Mouse (Mus musculus): ENCODE measurements at regions not wholly inside any gene's neighbourhood (a gene's known extent, or its start where the extent isn't known, plus 50 kb on each side); places are given as distances from the start of the nearest gene placed in this dataset.

GRCm38 (mm10) chr14:15061966-15062860 is 259.0 kb downstream of the Nek10 start:
- no peak for TF ChIP-seq POLR2A (IDR thresholded peaks at IDR 0.05; ENCODE audit: borderline replicate concordance, extremely low read depth, insufficient read depth, insufficient read length)
- ATAC-seq (ENCODE audit: low FRiP score, low read depth) = peak; percentile 82
- Histone ChIP-seq H3K27me3 (ENCODE audit: control insufficient read depth, insufficient read depth, low read length) (no peaks in the 10 kb centered on the region), H3K27ac (replicated peaks; ENCODE audit: low read depth, low read length) (no peak overlapping the region), H3K4me1 (ENCODE audit: control insufficient read depth, insufficient read depth, low read length) (peaks cover 8% of the 10 kb centered on the region; the same call in 1 of the 2 replicates), H3K36me3 (ENCODE audit: control insufficient read depth, insufficient read depth, low read length) (no peaks in the 10 kb centered on the region), H3K4me2 (replicated peaks; ENCODE audit: low read depth, low read length, severe bottlenecking) (no peak overlapping the region), H3K9me3 (ENCODE audit: control insufficient read depth, low read length) (no peaks in the 10 kb centered on the region), H3K4me3 (replicated peaks; ENCODE audit: low read length) (no peak overlapping the region), H3K9ac (ENCODE audit: low read depth, low read length, severe bottlenecking) (no peak overlapping the region)
- WGBS = 21% methylated on average over 5 of the region's 5 CpGs
- peak; percentile 33 for DNase-seq (ENCODE audit: low spot score)

GRCm38 (mm10) chr14:15062861-15063418 is 259.7 kb downstream of the Nek10 start:
- peaks cover 8% of the 10 kb centered on the region; the same call in 1 of the 2 replicates for H3K4me1 ChIP-seq (ENCODE audit: control insufficient read depth, insufficient read depth, low read length)
- H3K27me3 ChIP-seq (ENCODE audit: control insufficient read depth, insufficient read depth, low read length) = no peaks in the 10 kb centered on the region
- H3K9ac ChIP-seq (ENCODE audit: low read depth, low read length, severe bottlenecking) = no peak overlapping the region
- H3K9me3 ChIP-seq (ENCODE audit: control insufficient read depth, low read length) = no peaks in the 10 kb centered on the region
- H3K4me2 ChIP-seq (replicated peaks; ENCODE audit: low read depth, low read length, severe bottlenecking) = no peak overlapping the region
- H3K27ac ChIP-seq (replicated peaks; ENCODE audit: low read depth, low read length) = no peak overlapping the region
- no peak overlapping the region for H3K4me3 ChIP-seq (replicated peaks; ENCODE audit: low read length)
- WGBS = 18% methylated on average over 4 of the region's 4 CpGs
- DNase-seq (ENCODE audit: low spot score) (peak; percentile 31), ATAC-seq (ENCODE audit: low FRiP score, low read depth) (0 out of 2 replicates have a peak, but pooled peaks have one; percentile 28)
- TF ChIP-seq POLR2A (IDR thresholded peaks at IDR 0.05; ENCODE audit: borderline replicate concordance, extremely low read depth, insufficient read depth, insufficient read length) = no peak
- no peaks in the 10 kb centered on the region for H3K36me3 ChIP-seq (ENCODE audit: control insufficient read depth, insufficient read depth, low read length)

- no peaks in the 10 kb centered on the region for H3K27me3 ChIP-seq (ENCODE audit: control insufficient read depth, insufficient read depth, low read length)
- no peak overlapping the region for H3K4me3 ChIP-seq (replicated peaks; ENCODE audit: low read length)
- H3K9me3 ChIP-seq (ENCODE audit: control insufficient read depth, low read length) = no peaks in the 10 kb centered on the region
- no peak for TF ChIP-seq POLR2A (IDR thresholded peaks at IDR 0.05; ENCODE audit: borderline replicate concordance, extremely low read depth, insufficient read depth, insufficient read length)
- H3K36me3 ChIP-seq (ENCODE audit: control insufficient read depth, insufficient read depth, low read length) = no peaks in the 10 kb centered on the region
- peaks cover 8% of the 10 kb centered on the region; the same call in 1 of the 2 replicates for H3K4me1 ChIP-seq (ENCODE audit: control insufficient read depth, insufficient read depth, low read length)
- WGBS = 65% methylated on average over 5 of the region's 5 CpGs
- ATAC-seq (ENCODE audit: low FRiP score, low read depth) (no peak), DNase-seq (ENCODE audit: low spot score) (no peak)
- no peak overlapping the region for H3K4me2 ChIP-seq (replicated peaks; ENCODE audit: low read depth, low read length, severe bottlenecking)
- H3K27ac ChIP-seq (replicated peaks; ENCODE audit: low read depth, low read length) = no peak overlapping the region
- H3K9ac ChIP-seq (ENCODE audit: low read depth, low read length, severe bottlenecking) = no peak overlapping the region
Observed at GRCm38 (mm10) chr14:15064991-15065525, 261.8 kb downstream of the Nek10 start.

DNA sequence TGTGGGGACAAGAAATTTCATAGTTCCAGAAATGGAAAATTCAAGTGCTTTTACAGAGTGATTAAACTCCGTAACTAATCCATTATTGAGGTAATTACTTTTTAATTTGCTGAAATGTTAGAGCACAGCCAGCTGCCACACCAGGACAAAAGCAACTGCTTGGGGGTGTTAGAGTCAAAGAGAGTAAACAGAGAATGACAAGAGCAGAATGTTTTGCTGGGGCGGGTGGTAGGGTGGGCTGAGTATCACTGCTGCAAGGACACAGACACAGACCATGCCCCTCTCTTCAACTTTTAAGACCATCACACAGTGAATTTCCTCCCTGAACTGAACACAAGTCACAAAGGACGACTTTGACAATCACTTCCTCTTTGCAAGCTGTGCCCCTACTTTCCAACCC is 272.7 kb downstream of the Nek10 start:
- ATAC-seq (ENCODE audit: low FRiP score, low read depth) = peak; percentile 34
- H3K4me3 ChIP-seq (replicated peaks; ENCODE audit: low read length) = no peak overlapping the region
- WGBS = 35% methylated on average over 3 of the region's 3 CpGs

DNA sequence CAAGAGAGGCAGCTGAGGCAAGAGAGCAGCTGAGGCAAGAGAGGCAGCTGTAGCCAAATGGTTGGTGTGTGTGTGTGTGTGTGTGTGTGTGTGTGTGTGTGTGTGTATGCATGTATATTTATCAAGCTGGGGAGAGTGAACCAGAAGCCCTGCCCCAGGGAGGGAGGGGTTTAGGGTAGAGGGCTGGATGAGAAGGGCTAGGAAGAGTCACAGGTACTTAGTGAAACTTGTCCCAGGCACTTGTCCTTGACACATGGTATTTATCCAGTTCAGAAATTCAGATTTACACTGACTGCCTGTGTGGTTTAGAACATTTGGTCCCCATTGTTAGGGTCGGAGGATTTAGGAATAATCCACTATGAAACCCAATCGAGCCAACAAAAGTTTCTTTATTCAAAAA is 279.7 kb downstream of the Nek10 start:
- Histone ChIP-seq H3K4me2 (replicated peaks; ENCODE audit: low read depth, low read length, severe bottlenecking) (no peak overlapping the region), H3K36me3 (ENCODE audit: control insufficient read depth, insufficient read depth, low read length) (no peaks in the 10 kb centered on the region), H3K4me1 (ENCODE audit: control insufficient read depth, insufficient read depth, low read length) (no peaks in the 10 kb centered on the region), H3K27me3 (ENCODE audit: control insufficient read depth, insufficient read depth, low read length) (no peaks in the 10 kb centered on the region), H3K9ac (ENCODE audit: low read depth, low read length, severe bottlenecking) (no peak overlapping the region), H3K4me3 (replicated peaks; ENCODE audit: low read length) (no peak overlapping the region), H3K27ac (replicated peaks; ENCODE audit: low read depth, low read length) (no peak overlapping the region), H3K9me3 (ENCODE audit: control insufficient read depth, low read length) (peaks cover 4% of the 10 kb centered on the region; the same call in 1 of the 2 replicates)
- DNase-seq (ENCODE audit: low spot score) (no peak), ATAC-seq (ENCODE audit: low FRiP score, low read depth) (peak; percentile 80)
- WGBS = 84% methylated on average over 2 of the region's 2 CpGs
- no peak for TF ChIP-seq POLR2A (IDR thresholded peaks at IDR 0.05; ENCODE audit: borderline replicate concordance, extremely low read depth, insufficient read depth, insufficient read length)

More for the DNA sequence above, 272.7 kb downstream of the Nek10 start:
- Histone ChIP-seq H3K36me3 (ENCODE audit: control insufficient read depth, insufficient read depth, low read length) (no peaks in the 10 kb centered on the region), H3K27ac (replicated peaks; ENCODE audit: low read depth, low read length) (no peak overlapping the region), H3K4me2 (replicated peaks; ENCODE audit: low read depth, low read length, severe bottlenecking) (no peak overlapping the region), H3K4me1 (ENCODE audit: control insufficient read depth, insufficient read depth, low read length) (no peaks in the 10 kb centered on the region), H3K9me3 (ENCODE audit: control insufficient read depth, low read length) (no peaks in the 10 kb centered on the region), H3K9ac (ENCODE audit: low read depth, low read length, severe bottlenecking) (no peak overlapping the region), H3K27me3 (ENCODE audit: control insufficient read depth, insufficient read depth, low read length) (no peaks in the 10 kb centered on the region)
- TF ChIP-seq POLR2A (IDR thresholded peaks at IDR 0.05; ENCODE audit: borderline replicate concordance, extremely low read depth, insufficient read depth, insufficient read length) = no peak
- no peak for DNase-seq (ENCODE audit: low spot score)
